Mouse (Mus musculus) spleen, adult 2 months (tissue): ENCODE results near the gene Zkscan14. TPM values are rescaled to one million over a fixed set of nuclear protein-coding genes. Genes with fewer than 3 reads are reported as not detected.
"Not testable (repeated sequence)": the region's sequence is repeated elsewhere in the genome, so short reads cannot be mapped to it uniquely, and the experiment has no call there.

Experiments
- DNase-seq, 2 experiments: peaks; one replicate each; pipeline versions ENCODE4 v3.0.0 to v3.0.0-alpha.2; 2012 to 2021; ENCODE audit warnings: low spot score in 2 of 2, low read depth in 1 of 2
- H3K27ac ChIP-seq: fragments of 200-500 bp; 2 replicates; pipeline ENCODE4 v1.5.1; 2012; ENCODE audit warnings: low read length, inconsistent platforms; ENCODE audit not compliant: insufficient read depth
- H3K27me3 ChIP-seq: fragments of 200-500 bp; 2 replicates; pipeline ENCODE4 v1.6.1; 2012; ENCODE audit warnings: mild to moderate bottlenecking, moderate library complexity, low read length, inconsistent platforms; ENCODE audit not compliant: control insufficient read depth, insufficient read depth
- H3K36me3 ChIP-seq: fragments of 200-500 bp; 2 replicates; pipeline ENCODE4 v1.6.1; 2012; ENCODE audit warnings: mild to moderate bottlenecking, low read length, inconsistent platforms; ENCODE audit not compliant: control insufficient read depth, insufficient read depth
- H3K4me1 ChIP-seq: fragments of 200-500 bp; 2 replicates; pipeline ENCODE4 v1.6.1; 2011; ENCODE audit warnings: inconsistent platforms; ENCODE audit not compliant: control insufficient read depth, insufficient read depth, insufficient read length
- H3K4me3 ChIP-seq: fragments of 200-500 bp; 2 replicates; pipeline ENCODE4 v1.5.1; 2011; ENCODE audit warnings: mild to moderate bottlenecking, inconsistent platforms; ENCODE audit not compliant: insufficient read depth, insufficient read length; ENCODE audit errors: extremely low read depth
- CTCF ChIP-seq: fragments of 200-500 bp; IDR thresholded peaks from 2 replicates; pipeline ENCODE4 v1.5.1; 2011; ENCODE audit warnings: mild to moderate bottlenecking, inconsistent platforms; ENCODE audit not compliant: insufficient read depth, insufficient read length, insufficient replicate concordance; ENCODE audit errors: extremely low read depth
- POLR2A ChIP-seq: fragments of 200-500 bp; IDR thresholded peaks from 2 replicates; pipeline ENCODE4 v1.6.1; 2011; ENCODE audit warnings: low read depth, low read length, inconsistent platforms
- WGBS: fragments of 180-500 bp; shearing (Covaris S2); methylation state at CpG from one replicate; pipeline ENCODE4 v1.1.7; 2018; 5-methylcytosine and 5-hydroxymethylcytosine counted together
- polyA plus RNA-seq: library from polyadenylated mRNA; depleted of rRNA; stranded (reverse); fragments of >200 nt; gene quantifications from 2 replicates; pipeline ENCODE4 v1.2.3, GENCODE M21; 2012

Zkscan14 gene
- polyA plus RNA-seq, 1 experiment = 3.4 TPM

- DNase-seq = no peak
- 82% methylated on average over 4 of the region's 4 CpGs for WGBS
- Histone ChIP-seq H3K4me3 (no peak overlapping the region), H3K4me1 (no peaks in the 10 kb centered on the region), H3K36me3 (peaks cover 13% of the 10 kb centered on the region), H3K27ac (no peak overlapping the region), H3K27me3 (no peaks in the 10 kb centered on the region)
- TF ChIP-seq POLR2A (no peak), CTCF (no peak)
These were observed 13.0 kb upstream of the Zkscan14 start for GRCm38 (mm10) chr5:145214679-145215078.

DNA sequence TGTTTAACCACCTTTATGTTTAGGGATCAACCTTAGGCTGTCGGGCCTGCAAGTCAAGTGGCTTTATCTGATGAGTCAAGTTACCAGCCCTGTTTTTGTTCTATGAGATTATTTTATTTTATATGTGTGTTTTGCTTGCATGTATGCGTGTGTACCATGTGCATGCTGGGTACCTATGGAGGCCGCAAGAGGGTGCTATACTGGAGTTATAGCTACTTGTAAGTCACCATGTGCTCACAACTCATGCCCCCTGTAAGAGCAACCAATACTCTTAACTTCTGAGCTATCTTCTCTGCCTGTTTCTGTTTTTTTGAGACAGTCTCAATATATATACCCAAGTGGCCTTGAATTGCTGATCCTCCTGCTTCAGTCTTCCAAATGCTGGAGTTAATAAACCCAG is 11.8 kb upstream of the Zkscan14 start:
- WGBS = 95% methylated on average over 3 of the region's 3 CpGs
- Histone ChIP-seq H3K27ac (no peak overlapping the region), H3K36me3 (peaks cover 9% of the 10 kb centered on the region), H3K4me3 (no peak overlapping the region), H3K4me1 (no peaks in the 10 kb centered on the region), H3K27me3 (no peaks in the 10 kb centered on the region)
- TF ChIP-seq CTCF (no peak), POLR2A (no peak)
- no peak for DNase-seq

DNA sequence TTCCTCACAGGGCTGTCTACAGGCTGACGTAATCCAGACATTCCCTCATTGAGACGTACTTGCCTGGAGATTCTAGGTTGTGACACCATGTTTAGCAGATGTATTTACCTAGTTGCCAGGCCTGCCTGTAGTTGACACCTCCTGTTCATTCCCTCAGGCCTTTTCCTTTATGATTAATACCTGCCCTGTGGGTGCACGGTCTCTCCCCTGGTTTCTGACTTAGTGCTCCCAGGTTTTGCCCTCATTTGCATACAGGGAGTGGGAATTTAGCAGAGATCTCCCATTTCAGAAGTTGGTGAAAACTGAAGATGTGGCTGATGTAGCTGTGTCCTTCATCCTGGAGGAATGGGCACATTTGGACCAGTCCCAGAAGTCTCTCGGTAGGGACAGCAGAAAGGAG is 10.5 kb upstream of the Zkscan14 start:
- WGBS = 97% methylated on average over 4 of the region's 4 CpGs
- no peak for DNase-seq
- TF ChIP-seq CTCF (no peak), POLR2A (no peak)
- Histone ChIP-seq H3K27me3 (no peaks in the 10 kb centered on the region), H3K27ac (no peak overlapping the region), H3K4me1 (no peaks in the 10 kb centered on the region), H3K36me3 (peaks cover 5% of the 10 kb centered on the region), H3K4me3 (no peak overlapping the region)

DNA sequence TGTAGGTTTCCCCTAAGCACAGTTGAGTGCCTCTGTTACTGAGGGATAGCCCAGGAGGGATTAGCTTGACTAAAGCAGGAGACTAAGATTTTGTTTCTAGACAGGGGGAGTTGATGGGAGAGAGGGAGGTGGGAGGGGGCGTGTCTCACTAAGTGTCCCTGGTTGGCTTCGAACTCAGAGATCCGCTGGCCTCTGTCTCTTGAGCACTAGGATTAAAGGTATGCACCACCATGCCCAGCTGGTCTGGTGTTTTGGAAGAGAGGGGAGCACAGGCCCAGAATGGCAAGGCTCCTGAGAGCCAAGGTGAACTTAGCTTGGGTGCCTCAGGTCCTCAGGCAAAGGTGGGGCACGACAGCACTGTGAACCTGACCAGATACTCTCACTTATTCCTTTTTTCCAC is 9.7 kb upstream of the Zkscan14 start:
- H3K4me1 ChIP-seq = no peaks in the 10 kb centered on the region
- no peak overlapping the region for H3K4me3 ChIP-seq
- TF ChIP-seq POLR2A (no peak), CTCF (no peak)
- H3K27ac ChIP-seq = no peak overlapping the region
- no peak for DNase-seq
- peaks cover 5% of the 10 kb centered on the region for H3K36me3 ChIP-seq
- WGBS = 89% methylated on average over 4 of the region's 4 CpGs
- H3K27me3 ChIP-seq = no peaks in the 10 kb centered on the region

GRCm38 (mm10) chr5:145208391-145208790 is 6.7 kb upstream of the Zkscan14 start:
- DNase-seq = not testable (repeated sequence)

GRCm38 (mm10) chr5:145207954-145208353 is 6.3 kb upstream of the Zkscan14 start:
- Histone ChIP-seq H3K4me3 (no peak overlapping the region), H3K36me3 (peaks cover 5% of the 10 kb centered on the region), H3K27me3 (no peaks in the 10 kb centered on the region), H3K4me1 (peaks cover 6% of the 10 kb centered on the region), H3K27ac (no peak overlapping the region)
- DNase-seq = no peak
- 96% methylated on average over 6 of the region's 6 CpGs for WGBS
- TF ChIP-seq CTCF (no peak), POLR2A (no peak)

More at GRCm38 (mm10) chr5:145208391-145208790, 6.7 kb upstream of the Zkscan14 start:
- WGBS = 87% methylated on average over 11 of the region's 11 CpGs
- not testable (repeated sequence) for H3K4me1 ChIP-seq, H3K4me3 ChIP-seq, H3K36me3 ChIP-seq, H3K27me3 ChIP-seq, H3K27ac ChIP-seq

GRCm38 (mm10) chr5:145207385-145207784 is 5.7 kb upstream of the Zkscan14 start:
- 96% methylated on average over 6 of the region's 6 CpGs for WGBS
- no peak overlapping the region for H3K4me3 ChIP-seq
- peaks cover 2% of the 10 kb centered on the region; the same call in 1 of the 2 replicates for H3K36me3 ChIP-seq
- H3K27me3 ChIP-seq = no peaks in the 10 kb centered on the region
- no peak overlapping the region for H3K27ac ChIP-seq
- peaks cover 6% of the 10 kb centered on the region for H3K4me1 ChIP-seq
- DNase-seq = no peak
- TF ChIP-seq CTCF = no peak
- TF ChIP-seq POLR2A = no peak
